Mouse (Mus musculus) erythroblast, adult 5-6 weeks (primary cell): ENCODE data around the gene Mafg. TPM values are rescaled to one million over a fixed set of nuclear protein-coding genes. Genes with fewer than 3 reads are reported as not detected.

Experiments
- ATAC-seq: replicated peaks from 2 replicates; pipeline ENCODE4 v1.8.0; 2016; ENCODE audit warnings: moderate number of reproducible peaks, mild to moderate bottlenecking, moderate TSS enrichment, inconsistent platforms; ENCODE audit not compliant: poor library complexity, low FRiP score, severe bottlenecking
- total RNA-seq, 2 experiments: library from RNA; stranded (forward) in 1 of 2; stranded (reverse) in 1 of 2; fragments of 150-400 nt in 1 of 2; fragments of 200-764, 138-1000 nt in 1 of 2; gene quantifications; 2 replicates each; pipeline versions ENCODE4 v1.2.3 to v1.2.4; 2015 to 2017; ENCODE audit warnings: low replicate concordance in 2 of 2

The Mafg gene
- total RNA-seq, 2 experiments from 2014 or later, result 65.3 to 154 TPM

GRCm38 (mm10) chr11:120576365-120576981, 56.9 kb downstream of the Mafg start:
- no peak for ATAC-seq

DNA sequence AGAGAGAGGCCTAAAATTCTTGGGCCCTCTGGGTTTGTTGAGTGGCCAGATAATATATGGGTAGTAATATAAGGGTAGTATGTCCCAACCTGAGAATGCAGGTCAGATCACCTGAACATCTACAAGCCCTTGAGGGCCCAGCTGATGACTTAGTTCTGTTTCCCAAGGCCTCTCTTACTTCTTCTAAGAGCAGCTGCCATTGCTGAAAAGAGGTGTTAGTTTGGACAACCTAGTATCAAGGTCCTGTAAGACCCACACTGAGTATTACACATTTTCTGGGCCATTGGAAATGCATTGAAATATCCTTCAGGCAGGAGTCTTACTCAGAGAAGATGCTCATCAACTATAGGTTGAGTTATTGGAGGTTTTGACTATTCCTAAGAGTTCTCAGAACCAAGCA, 57.5 kb downstream of the Mafg start:
- ATAC-seq, result no peak

Other genes with a start within 250 kb of the Mafg start
Only the 30 nearest of the 32 such genes appear.
- not detected in 2 replicates for gene Pde6g, start 180.1 kb downstream of the Mafg start, total RNA-seq (2015; ENCODE audit: low replicate concordance)
- gene Pde6g, start 180.1 kb downstream of the Mafg start, total RNA-seq (2017; ENCODE audit: low replicate concordance), result not detected in 2 replicates
- gene Oxld1, start 175.5 kb downstream of the Mafg start, total RNA-seq (2015; ENCODE audit: low replicate concordance), result 7.3 TPM in 1 of 2 replicates, not detected in the other
- 6.1 and 6.9 TPM in 2 replicates for gene Oxld1, start 175.5 kb downstream of the Mafg start, total RNA-seq (2017; ENCODE audit: low replicate concordance)
- 1.5 and 2.1 TPM in 2 replicates for gene Ccdc137, start 175.5 kb downstream of the Mafg start, total RNA-seq (2015; ENCODE audit: low replicate concordance)
- 1.5 and 16.8 TPM in 2 replicates for gene Ccdc137, start 175.5 kb downstream of the Mafg start, total RNA-seq (2017; ENCODE audit: low replicate concordance)
- 4.2 and 5.9 TPM in 2 replicates for gene Arl16, start 166.0 kb downstream of the Mafg start, total RNA-seq (2015; ENCODE audit: low replicate concordance)
- 3.3 TPM in 1 of 2 replicates, not detected in the other for gene Arl16, start 166.0 kb downstream of the Mafg start, total RNA-seq (2017; ENCODE audit: low replicate concordance)
- 12.1 and 16.1 TPM in 2 replicates for gene Mrpl12, start 149.0 kb downstream of the Mafg start, total RNA-seq (2015; ENCODE audit: low replicate concordance)
- gene Mrpl12, start 149.0 kb downstream of the Mafg start, total RNA-seq (2017; ENCODE audit: low replicate concordance), result 12.1 and 15.6 TPM in 2 replicates
- gene Slc25a10, start 141.8 kb downstream of the Mafg start, total RNA-seq (2015; ENCODE audit: low replicate concordance), result 6.9 and 11.1 TPM in 2 replicates
- 4.7 and 6.0 TPM in 2 replicates for gene Slc25a10, start 141.8 kb downstream of the Mafg start, total RNA-seq (2017; ENCODE audit: low replicate concordance)
- not detected in 2 replicates for gene Gcgr, start 102.9 kb downstream of the Mafg start, total RNA-seq (2015; ENCODE audit: low replicate concordance)
- gene Gcgr, start 102.9 kb downstream of the Mafg start, total RNA-seq (2017; ENCODE audit: low replicate concordance), result not detected in 2 replicates
- 8.1 and 17.6 TPM in 2 replicates for gene Mcrip1, start 83.9 kb downstream of the Mafg start, total RNA-seq (2015; ENCODE audit: low replicate concordance)
- 3.2 and 9.6 TPM in 2 replicates for gene Mcrip1, start 83.9 kb downstream of the Mafg start, total RNA-seq (2017; ENCODE audit: low replicate concordance)
- not detected in 2 replicates for gene Ppp1r27, start 82.5 kb downstream of the Mafg start, total RNA-seq (2015; ENCODE audit: low replicate concordance)
- gene Ppp1r27, start 82.5 kb downstream of the Mafg start, total RNA-seq (2017; ENCODE audit: low replicate concordance), result not detected in 2 replicates
- gene P4hb, start 60.3 kb downstream of the Mafg start, total RNA-seq (2015; ENCODE audit: low replicate concordance), result 108 and 148 TPM in 2 replicates
- gene P4hb, start 60.3 kb downstream of the Mafg start, total RNA-seq (2017; ENCODE audit: low replicate concordance), result 136 and 145 TPM in 2 replicates
- 101 and 127 TPM in 2 replicates for gene Arhgdia, start 52.0 kb downstream of the Mafg start, total RNA-seq (2015; ENCODE audit: low replicate concordance)
- gene Arhgdia, start 52.0 kb downstream of the Mafg start, total RNA-seq (2017; ENCODE audit: low replicate concordance), result 35.7 and 38.1 TPM in 2 replicates
- gene Alyref, start 35.2 kb downstream of the Mafg start, total RNA-seq (2015; ENCODE audit: low replicate concordance), result 60.6 and 67.8 TPM in 2 replicates
- gene Alyref, start 35.2 kb downstream of the Mafg start, total RNA-seq (2017; ENCODE audit: low replicate concordance), result 86.1 and 86.4 TPM in 2 replicates
- 15.0 and 16.9 TPM in 2 replicates for gene Anapc11, start 35.2 kb downstream of the Mafg start, total RNA-seq (2015; ENCODE audit: low replicate concordance)
- 0.56 and 6.5 TPM in 2 replicates for gene Anapc11, start 35.2 kb downstream of the Mafg start, total RNA-seq (2017; ENCODE audit: low replicate concordance)
- gene Npb, start 25.1 kb downstream of the Mafg start, total RNA-seq (2015; ENCODE audit: low replicate concordance), result not detected in 2 replicates
- not detected in 2 replicates for gene Npb, start 25.1 kb downstream of the Mafg start, total RNA-seq (2017; ENCODE audit: low replicate concordance)
- gene Pcyt2, start 15.7 kb downstream of the Mafg start, total RNA-seq (2015; ENCODE audit: low replicate concordance), result 7.7 and 20.7 TPM in 2 replicates
- gene Pcyt2, start 15.7 kb downstream of the Mafg start, total RNA-seq (2017; ENCODE audit: low replicate concordance), result 19.8 and 39.8 TPM in 2 replicates
- 21.9 and 26.1 TPM in 2 replicates for gene Sirt7, start 8.4 kb downstream of the Mafg start, total RNA-seq (2015; ENCODE audit: low replicate concordance)
- gene Sirt7, start 8.4 kb downstream of the Mafg start, total RNA-seq (2017; ENCODE audit: low replicate concordance), result 48.8 and 52.1 TPM in 2 replicates
- gene Pycr1, start 10.2 kb upstream of the Mafg start, total RNA-seq (2015; ENCODE audit: low replicate concordance), result 2.3 TPM in 1 of 2 replicates, not detected in the other
- not detected in 2 replicates for gene Pycr1, start 10.2 kb upstream of the Mafg start, total RNA-seq (2017; ENCODE audit: low replicate concordance)
- not detected in 2 replicates for gene Myadml2, start 14.6 kb upstream of the Mafg start, total RNA-seq (2015; ENCODE audit: low replicate concordance)
- not detected in 2 replicates for gene Myadml2, start 14.6 kb upstream of the Mafg start, total RNA-seq (2017; ENCODE audit: low replicate concordance)
- gene Notum, start 27.6 kb upstream of the Mafg start, total RNA-seq (2015; ENCODE audit: low replicate concordance), result not detected in 2 replicates
- not detected in 2 replicates for gene Notum, start 27.6 kb upstream of the Mafg start, total RNA-seq (2017; ENCODE audit: low replicate concordance)
- gene Aspscr1, start 39.4 kb upstream of the Mafg start, total RNA-seq (2015; ENCODE audit: low replicate concordance), result 16.7 and 17.6 TPM in 2 replicates
- gene Aspscr1, start 39.4 kb upstream of the Mafg start, total RNA-seq (2017; ENCODE audit: low replicate concordance), result 10.7 and 15.9 TPM in 2 replicates
- gene Cenpx, start 80.1 kb upstream of the Mafg start, total RNA-seq (2015; ENCODE audit: low replicate concordance), result 24.5 and 59.8 TPM in 2 replicates
- 2.2 and 10.8 TPM in 2 replicates for gene Cenpx, start 80.1 kb upstream of the Mafg start, total RNA-seq (2017; ENCODE audit: low replicate concordance)
- gene Lrrc45, start 80.3 kb upstream of the Mafg start, total RNA-seq (2015; ENCODE audit: low replicate concordance), result 1.5 and 2.3 TPM in 2 replicates
- gene Lrrc45, start 80.3 kb upstream of the Mafg start, total RNA-seq (2017; ENCODE audit: low replicate concordance), result 3.7 and 7.0 TPM in 2 replicates
- 3.3 TPM in 1 of 2 replicates, not detected in the other for gene Rac3, start 87.9 kb upstream of the Mafg start, total RNA-seq (2015; ENCODE audit: low replicate concordance)
- gene Rac3, start 87.9 kb upstream of the Mafg start, total RNA-seq (2017; ENCODE audit: low replicate concordance), result not detected in 2 replicates
- gene Dcxr, start 93.7 kb upstream of the Mafg start, total RNA-seq (2015; ENCODE audit: low replicate concordance), result 6.1 and 6.5 TPM in 2 replicates
- gene Dcxr, start 93.7 kb upstream of the Mafg start, total RNA-seq (2017; ENCODE audit: low replicate concordance), result 1.9 and 3.1 TPM in 2 replicates
- 9.0 TPM in 1 of 2 replicates, not detected in the other for gene Cbr2, start 98.5 kb upstream of the Mafg start, total RNA-seq (2015; ENCODE audit: low replicate concordance)
- gene Cbr2, start 98.5 kb upstream of the Mafg start, total RNA-seq (2017; ENCODE audit: low replicate concordance), result not detected in 2 replicates
- 7.1 and 52.7 TPM in 2 replicates for gene Hmga1b, start 129.2 kb upstream of the Mafg start, total RNA-seq (2015; ENCODE audit: low replicate concordance)
- gene Hmga1b, start 129.2 kb upstream of the Mafg start, total RNA-seq (2017; ENCODE audit: low replicate concordance), result 0.77 and 7.7 TPM in 2 replicates
- 0.58 and 5.0 TPM in 2 replicates for gene Rfng, start 150.6 kb upstream of the Mafg start, total RNA-seq (2015; ENCODE audit: low replicate concordance)
- 0.60 and 1.3 TPM in 2 replicates for gene Rfng, start 150.6 kb upstream of the Mafg start, total RNA-seq (2017; ENCODE audit: low replicate concordance)
- gene Gps1, start 150.7 kb upstream of the Mafg start, total RNA-seq (2015; ENCODE audit: low replicate concordance), result 22.8 and 28.4 TPM in 2 replicates
- 16.2 and 18.1 TPM in 2 replicates for gene Gps1, start 150.7 kb upstream of the Mafg start, total RNA-seq (2017; ENCODE audit: low replicate concordance)
- gene Dus1l, start 162.8 kb upstream of the Mafg start, total RNA-seq (2015; ENCODE audit: low replicate concordance), result 10.0 and 12.5 TPM in 2 replicates
- 6.4 and 8.5 TPM in 2 replicates for gene Dus1l, start 162.8 kb upstream of the Mafg start, total RNA-seq (2017; ENCODE audit: low replicate concordance)
- 6.5 and 7.9 TPM in 2 replicates for gene Fasn, start 190.9 kb upstream of the Mafg start, total RNA-seq (2015; ENCODE audit: low replicate concordance)
- gene Fasn, start 190.9 kb upstream of the Mafg start, total RNA-seq (2017; ENCODE audit: low replicate concordance), result 2.6 TPM in 2 replicates